Mouse (Mus musculus): ENCODE measurements around the gene Palm3. TPM values are rescaled to one million over a fixed set of nuclear protein-coding genes. Genes with fewer than 3 reads are reported as not detected.

Palm3 gene
- polyA plus RNA-seq, 1 experiment = 0.32 TPM

DNA sequence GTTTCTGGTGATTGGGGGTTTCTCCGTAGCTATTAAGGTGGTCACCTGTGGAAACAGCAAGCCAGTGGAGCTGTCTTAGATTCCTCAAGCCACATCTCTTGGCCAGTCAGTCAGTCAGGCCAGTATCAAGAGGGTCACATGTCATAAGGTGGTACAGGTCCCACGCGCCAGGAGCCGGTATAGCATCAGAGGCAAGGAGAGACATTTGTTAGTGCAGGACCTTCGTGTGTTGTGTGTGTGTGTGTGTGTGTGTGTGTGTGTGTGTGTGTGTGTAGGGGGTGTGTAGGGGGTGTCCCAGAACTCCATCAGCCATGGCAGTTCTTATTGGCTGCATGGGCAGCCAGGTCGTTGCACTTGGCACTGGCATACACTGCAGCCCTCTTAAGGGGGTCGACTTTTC lies 46.6 kb downstream of the Palm3 start:
- Histone ChIP-seq H3K27me3 (ENCODE audit: control insufficient read depth, insufficient read depth, low read length) (no peaks in the 10 kb centered on the region), H3K27ac (ENCODE audit: control insufficient read depth, insufficient read depth, low read length) (no peak overlapping the region), H3K36me3 (ENCODE audit: control insufficient read depth, insufficient read depth, low read length) (no peaks in the 10 kb centered on the region), H3K4me1 (replicated peaks; ENCODE audit: control insufficient read depth, insufficient read depth, low read length) (peaks cover 18% of the 10 kb centered on the region), H3K4me3 (ENCODE audit: control insufficient read depth, insufficient read depth, low read length) (no peak overlapping the region)
- no peak for DNase-seq
- WGBS = 92% methylated on average over 7 of the region's 7 CpGs
- TF ChIP-seq CTCF (IDR thresholded peaks at IDR 0.05; ENCODE audit: borderline replicate concordance, control insufficient read depth, extremely low read depth, insufficient read depth, low read length, poor library complexity) (no peak), POLR2A (IDR thresholded peaks at IDR 0.05; ENCODE audit: control insufficient read depth, extremely low read depth, insufficient read depth, low read length, poor library complexity) (no peak)

DNA sequence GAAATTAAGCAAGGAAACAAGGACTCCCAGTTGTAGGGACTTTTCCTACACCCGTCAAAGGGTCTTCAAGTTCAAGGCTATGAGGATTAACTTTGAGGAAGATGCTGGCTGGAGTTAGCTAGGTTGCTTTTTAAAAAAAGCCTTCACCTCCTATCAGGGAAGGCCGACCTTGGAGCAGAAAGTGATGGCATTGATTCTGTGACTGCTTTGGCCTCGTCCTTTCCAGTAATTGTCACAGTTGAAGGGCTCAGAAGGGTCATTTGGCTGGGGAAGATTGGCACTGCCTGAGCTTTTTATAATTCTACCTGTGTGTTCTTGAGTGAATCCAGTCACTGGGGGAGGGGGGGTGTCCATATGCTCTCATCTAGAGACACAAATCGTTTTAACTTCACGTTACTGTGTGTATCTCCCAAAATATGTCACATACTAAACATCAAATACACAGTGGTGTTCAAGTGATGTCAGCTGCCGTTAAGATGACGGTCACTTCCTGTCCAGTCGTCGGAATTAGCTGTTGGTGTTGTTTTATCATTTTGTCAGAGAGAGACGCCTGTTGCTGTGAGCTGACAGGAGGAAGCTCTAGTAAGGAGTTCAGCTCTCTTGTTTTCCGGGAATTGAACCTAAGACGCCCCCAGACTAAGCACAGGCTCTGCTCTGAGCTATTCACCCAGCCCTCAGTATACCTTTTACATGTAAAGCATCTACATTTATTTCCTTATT lies 47.2 kb downstream of the Palm3 start:
- 84% methylated on average over 12 of the region's 12 CpGs for WGBS
- Histone ChIP-seq H3K36me3 (ENCODE audit: control insufficient read depth, insufficient read depth, low read length) (no peaks in the 10 kb centered on the region), H3K27ac (ENCODE audit: control insufficient read depth, insufficient read depth, low read length) (no peak overlapping the region), H3K27me3 (ENCODE audit: control insufficient read depth, insufficient read depth, low read length) (no peaks in the 10 kb centered on the region), H3K4me3 (ENCODE audit: control insufficient read depth, insufficient read depth, low read length) (no peak overlapping the region), H3K4me1 (replicated peaks; ENCODE audit: control insufficient read depth, insufficient read depth, low read length) (peaks cover 22% of the 10 kb centered on the region)
- DNase-seq = no peak
- no peak for TF ChIP-seq POLR2A (IDR thresholded peaks at IDR 0.05; ENCODE audit: control insufficient read depth, extremely low read depth, insufficient read depth, low read length, poor library complexity)
- TF ChIP-seq CTCF (IDR thresholded peaks at IDR 0.05; ENCODE audit: borderline replicate concordance, control insufficient read depth, extremely low read depth, insufficient read depth, low read length, poor library complexity) = no peak

DNA sequence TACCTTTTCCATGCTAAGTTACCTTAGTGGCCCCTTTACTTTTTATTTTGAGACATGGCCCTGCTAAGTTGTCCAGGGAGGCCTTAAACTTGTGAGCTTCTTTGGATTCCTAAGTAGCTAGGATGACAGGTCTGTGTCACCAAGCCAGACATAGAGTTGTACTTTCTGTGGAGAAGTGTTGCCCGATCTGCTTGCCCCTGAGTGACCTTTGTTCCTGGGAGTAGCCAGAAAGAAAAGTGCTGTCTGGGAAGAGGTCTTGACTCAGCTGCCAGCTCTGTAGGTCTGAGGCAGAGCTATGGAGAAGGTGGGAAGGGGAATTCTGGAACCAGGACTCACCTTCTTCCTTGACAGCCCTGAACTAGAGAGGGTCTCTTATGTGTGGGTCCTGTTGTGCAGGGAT lies 47.9 kb downstream of the Palm3 start:
- 93% methylated on average over 1 of the region's 1 CpGs for WGBS
- no peaks in the 10 kb centered on the region for H3K36me3 ChIP-seq (ENCODE audit: control insufficient read depth, insufficient read depth, low read length)

DNA sequence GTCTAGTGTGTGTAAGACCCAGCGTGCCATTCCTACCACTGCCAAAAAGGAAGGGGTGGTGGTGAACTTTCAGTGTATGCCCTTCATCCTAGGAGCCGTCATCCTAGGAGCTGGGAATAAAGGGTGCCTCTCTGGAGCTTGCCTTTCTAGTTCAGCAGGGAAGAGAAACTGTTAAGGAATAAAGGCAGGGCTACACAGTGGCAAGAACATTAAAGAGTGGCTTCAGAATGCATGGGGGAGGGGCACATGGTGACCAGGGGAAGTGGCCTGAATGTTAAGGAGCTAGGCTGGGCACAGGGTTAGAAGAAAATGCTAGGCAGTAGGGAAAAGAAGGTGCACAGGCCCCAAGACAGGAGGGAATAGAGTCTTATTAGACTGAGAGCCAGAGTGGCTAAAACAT lies 48.5 kb downstream of the Palm3 start:
- no peak for TF ChIP-seq CTCF (IDR thresholded peaks at IDR 0.05; ENCODE audit: borderline replicate concordance, control insufficient read depth, extremely low read depth, insufficient read depth, low read length, poor library complexity)
- DNase-seq = no peak
- Histone ChIP-seq H3K27me3 (ENCODE audit: control insufficient read depth, insufficient read depth, low read length) (no peaks in the 10 kb centered on the region), H3K4me1 (replicated peaks; ENCODE audit: control insufficient read depth, insufficient read depth, low read length) (peaks cover 16% of the 10 kb centered on the region), H3K27ac (ENCODE audit: control insufficient read depth, insufficient read depth, low read length) (no peak overlapping the region), H3K36me3 (ENCODE audit: control insufficient read depth, insufficient read depth, low read length) (no peaks in the 10 kb centered on the region), H3K4me3 (ENCODE audit: control insufficient read depth, insufficient read depth, low read length) (no peak overlapping the region)
- WGBS = 91% methylated on average over 2 of the region's 2 CpGs

More for the DNA sequence above, 47.9 kb downstream of the Palm3 start:
- no peak for DNase-seq
- TF ChIP-seq CTCF (IDR thresholded peaks at IDR 0.05; ENCODE audit: borderline replicate concordance, control insufficient read depth, extremely low read depth, insufficient read depth, low read length, poor library complexity) = no peak
- TF ChIP-seq POLR2A (IDR thresholded peaks at IDR 0.05; ENCODE audit: control insufficient read depth, extremely low read depth, insufficient read depth, low read length, poor library complexity) = no peak
- Histone ChIP-seq H3K4me1 (replicated peaks; ENCODE audit: control insufficient read depth, insufficient read depth, low read length) (peaks cover 19% of the 10 kb centered on the region), H3K27me3 (ENCODE audit: control insufficient read depth, insufficient read depth, low read length) (no peaks in the 10 kb centered on the region), H3K27ac (ENCODE audit: control insufficient read depth, insufficient read depth, low read length) (no peak overlapping the region), H3K4me3 (ENCODE audit: control insufficient read depth, insufficient read depth, low read length) (no peak overlapping the region)

DNA sequence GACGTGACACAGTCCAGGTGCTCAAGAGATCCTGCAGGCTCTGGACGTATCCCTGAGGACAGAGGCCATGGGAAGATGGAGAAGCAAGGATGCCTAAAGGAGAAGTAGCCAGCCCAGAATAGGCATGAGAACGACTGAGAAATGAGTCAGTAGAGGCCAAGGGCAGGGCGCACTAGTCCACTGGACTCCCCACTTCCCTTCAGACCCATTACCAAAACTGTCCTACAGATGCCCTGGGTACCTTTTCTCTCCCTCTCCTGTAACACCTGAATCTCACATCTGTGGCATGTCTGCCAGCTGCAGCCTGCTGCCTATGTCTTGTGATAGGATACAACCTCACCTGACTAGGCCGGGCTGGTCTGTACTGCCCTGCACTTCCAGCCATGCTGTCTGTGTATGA lies 49.0 kb downstream of the Palm3 start:
- Histone ChIP-seq H3K4me1 (replicated peaks; ENCODE audit: control insufficient read depth, insufficient read depth, low read length) (peaks cover 13% of the 10 kb centered on the region), H3K27me3 (ENCODE audit: control insufficient read depth, insufficient read depth, low read length) (no peaks in the 10 kb centered on the region), H3K36me3 (ENCODE audit: control insufficient read depth, insufficient read depth, low read length) (no peaks in the 10 kb centered on the region), H3K27ac (ENCODE audit: control insufficient read depth, insufficient read depth, low read length) (no peak overlapping the region), H3K4me3 (ENCODE audit: control insufficient read depth, insufficient read depth, low read length) (no peak overlapping the region)
- 87% methylated on average over 5 of the region's 5 CpGs for WGBS
- DNase-seq = no peak
- TF ChIP-seq POLR2A (IDR thresholded peaks at IDR 0.05; ENCODE audit: control insufficient read depth, extremely low read depth, insufficient read depth, low read length, poor library complexity) (no peak), CTCF (IDR thresholded peaks at IDR 0.05; ENCODE audit: borderline replicate concordance, control insufficient read depth, extremely low read depth, insufficient read depth, low read length, poor library complexity) (no peak)

DNA sequence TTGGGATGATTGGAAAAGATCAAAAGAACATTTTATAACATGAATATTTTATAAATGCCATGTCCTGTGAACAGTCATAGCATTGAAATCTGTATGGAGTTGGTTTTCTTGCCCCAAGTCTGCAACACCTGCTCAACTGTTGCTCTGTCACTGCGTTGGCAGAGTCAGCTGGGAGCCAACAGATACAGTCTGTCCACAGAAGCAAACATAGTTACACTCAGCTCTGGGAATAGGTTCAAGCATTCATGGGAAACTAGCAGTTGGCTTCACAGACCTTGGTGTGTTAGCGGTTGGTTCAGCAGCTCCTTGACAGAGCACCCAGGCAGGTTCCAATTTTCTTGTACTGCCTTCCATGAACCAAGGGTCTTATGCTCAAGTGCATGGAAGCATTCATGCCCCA lies 49.4 kb downstream of the Palm3 start:
- Histone ChIP-seq H3K4me3 (ENCODE audit: control insufficient read depth, insufficient read depth, low read length) (no peak overlapping the region), H3K27me3 (ENCODE audit: control insufficient read depth, insufficient read depth, low read length) (no peaks in the 10 kb centered on the region), H3K36me3 (ENCODE audit: control insufficient read depth, insufficient read depth, low read length) (no peaks in the 10 kb centered on the region), H3K27ac (ENCODE audit: control insufficient read depth, insufficient read depth, low read length) (no peak overlapping the region), H3K4me1 (replicated peaks; ENCODE audit: control insufficient read depth, insufficient read depth, low read length) (peaks cover 13% of the 10 kb centered on the region)
- no peak for DNase-seq
- WGBS = 69% methylated on average over 2 of the region's 2 CpGs
- TF ChIP-seq POLR2A (IDR thresholded peaks at IDR 0.05; ENCODE audit: control insufficient read depth, extremely low read depth, insufficient read depth, low read length, poor library complexity) (no peak), CTCF (IDR thresholded peaks at IDR 0.05; ENCODE audit: borderline replicate concordance, control insufficient read depth, extremely low read depth, insufficient read depth, low read length, poor library complexity) (no peak)

DNA sequence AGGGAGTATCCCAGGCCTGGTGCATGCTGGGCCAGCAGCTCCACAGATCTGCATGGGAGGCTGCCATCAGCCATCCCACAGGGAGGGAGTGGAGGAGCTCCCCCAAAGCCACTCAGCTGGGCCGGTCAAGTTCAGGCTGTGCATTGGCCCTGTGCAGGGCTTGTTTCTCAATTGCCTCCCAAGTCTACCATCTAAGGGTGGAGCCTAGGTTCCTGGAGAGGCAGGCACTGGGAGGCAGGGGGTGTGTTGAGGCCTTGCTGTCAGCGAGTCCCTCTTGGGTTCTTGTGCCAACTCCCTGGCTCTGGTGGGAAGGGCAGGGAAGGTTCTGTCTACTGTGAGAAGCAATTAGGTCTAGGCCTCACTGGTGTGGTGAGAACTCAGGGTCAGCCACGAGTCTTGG lies 50.6 kb downstream of the Palm3 start:
- 91% methylated on average over 3 of the region's 3 CpGs for WGBS

More for the DNA sequence above, 50.6 kb downstream of the Palm3 start:
- Histone ChIP-seq H3K4me1 (replicated peaks; ENCODE audit: control insufficient read depth, insufficient read depth, low read length) (peaks cover 13% of the 10 kb centered on the region), H3K4me3 (ENCODE audit: control insufficient read depth, insufficient read depth, low read length) (no peak overlapping the region), H3K36me3 (ENCODE audit: control insufficient read depth, insufficient read depth, low read length) (no peaks in the 10 kb centered on the region), H3K27me3 (ENCODE audit: control insufficient read depth, insufficient read depth, low read length) (no peaks in the 10 kb centered on the region), H3K27ac (ENCODE audit: control insufficient read depth, insufficient read depth, low read length) (no peak overlapping the region)
- DNase-seq = no peak
- no peak for TF ChIP-seq CTCF (IDR thresholded peaks at IDR 0.05; ENCODE audit: borderline replicate concordance, control insufficient read depth, extremely low read depth, insufficient read depth, low read length, poor library complexity)
- no peak for TF ChIP-seq POLR2A (IDR thresholded peaks at IDR 0.05; ENCODE audit: control insufficient read depth, extremely low read depth, insufficient read depth, low read length, poor library complexity)

All from thymus, adult 2 months (tissue).